Mouse (Mus musculus) testis, adult 2 months (tissue): ENCODE results near the gene Ugt1a2.

Experiments used
- CTCF ChIP-seq: fragments of 200-500 bp; IDR thresholded peaks from 2 replicates; pipeline ENCODE4 v1.5.1; 2012; ENCODE audit warnings: low read depth, mild to moderate bottlenecking, inconsistent platforms, low read length, moderate library complexity; ENCODE audit not compliant: control insufficient read depth, insufficient read depth, insufficient replicate concordance
- POLR2A ChIP-seq: fragments of 200-500 bp; IDR thresholded peaks from 2 replicates; pipeline ENCODE4 v1.6.1; 2012; ENCODE audit warnings: low read depth, mild to moderate bottlenecking, inconsistent platforms, low read length, moderate library complexity; ENCODE audit not compliant: control insufficient read depth

DNA sequence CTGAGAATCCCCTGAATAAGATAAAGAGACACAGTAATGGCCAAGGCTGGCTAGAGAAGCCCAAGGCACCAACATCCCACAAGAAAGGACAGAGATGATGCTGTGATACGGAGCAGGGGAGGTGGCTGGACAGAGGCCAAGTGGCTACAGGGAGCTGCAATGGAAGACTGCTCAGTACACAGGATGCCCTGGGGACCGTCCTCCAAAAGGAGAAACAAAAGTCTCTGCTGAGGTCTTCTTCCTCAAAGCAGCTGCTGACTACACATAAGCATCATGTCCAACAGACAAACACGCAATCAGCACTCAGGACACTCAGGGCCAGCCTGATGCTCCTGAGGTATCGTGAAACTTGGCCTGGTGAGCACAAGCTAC is 64.5 kb downstream of the Ugt1a2 start:
- TF ChIP-seq CTCF (no peak), POLR2A (no peak)
